Mouse (Mus musculus) liver, adult (tissue): ENCODE measurements around the gene Wdr62.

ENCODE experiments used
- GATA4 ChIP-seq: IDR thresholded peaks from 2 replicates; pipeline ENCODE4 v1.6.1; 2014; ENCODE audit warnings: mild to moderate bottlenecking, low read length; ENCODE audit not compliant: insufficient replicate concordance

Wdr62 gene

GRCm38 (mm10) chr7:30313666-30314320 is 33.6 kb upstream of the Wdr62 start:
- TF ChIP-seq GATA4 = no peak

- no peak for TF ChIP-seq GATA4
Observed at GRCm38 (mm10) chr7:30310136-30310535, 29.9 kb upstream of the Wdr62 start.

GRCm38 (mm10) chr7:30309395-30310129 is 29.3 kb upstream of the Wdr62 start:
- TF ChIP-seq GATA4 = no peak

- TF ChIP-seq GATA4 = no peak
Observed at GRCm38 (mm10) chr7:30308076-30309005, 28.1 kb upstream of the Wdr62 start, which contains the start of gene Alkbh6. Gene Alkbh6 (plus strand): TSS chr7:30308717.

- TF ChIP-seq GATA4 = no peak
Observed at GRCm38 (mm10) chr7:30306083-30306779, 26.0 kb upstream of the Wdr62 start.

GRCm38 (mm10) chr7:30300914-30301313 is 20.7 kb upstream of the Wdr62 start:
- no peak for TF ChIP-seq GATA4

- no peak for TF ChIP-seq GATA4
Observed at GRCm38 (mm10) chr7:30297266-30297665, 17.0 kb upstream of the Wdr62 start.

- TF ChIP-seq GATA4 = no peak
Observed at GRCm38 (mm10) chr7:30296816-30297215, 16.6 kb upstream of the Wdr62 start.

GRCm38 (mm10) chr7:30295103-30295502 is 14.9 kb upstream of the Wdr62 start:
- no peak for TF ChIP-seq GATA4

GRCm38 (mm10) chr7:30294296-30294695 is 14.1 kb upstream of the Wdr62 start:
- TF ChIP-seq GATA4 = no peak

- no peak for TF ChIP-seq GATA4
Observed at GRCm38 (mm10) chr7:30293795-30294194, 13.6 kb upstream of the Wdr62 start.

GRCm38 (mm10) chr7:30291215-30292131 is 11.3 kb upstream of the Wdr62 start, which contains the start of gene Clip3:
Gene Clip3 (plus strand): TSS chr7:30291728.
- TF ChIP-seq GATA4 = no peak

GRCm38 (mm10) chr7:30289714-30290399 is 9.6 kb upstream of the Wdr62 start:
- TF ChIP-seq GATA4 = no peak
